Mouse (Mus musculus): ENCODE measurements around the gene Ezr. TPM values are rescaled to one million over a fixed set of nuclear protein-coding genes. Genes with fewer than 3 reads are reported as not detected.

Ezr gene
- polyA plus RNA-seq, 1 experiment from 2014 or later: 97.3 TPM

- Histone ChIP-seq H3K36me3 (ENCODE audit: insufficient read depth) (no peaks in the 10 kb centered on the region), H3K27ac (ENCODE audit: low read depth) (no peak overlapping the region), H3K9me3 (ENCODE audit: low read depth, low read length) (no peaks in the 10 kb centered on the region), H3K4me1 (ENCODE audit: insufficient read depth) (peaks cover 12% of the 10 kb centered on the region; the same call in 1 of the 2 replicates), H3K9ac (no peak overlapping the region), H3K4me3 (ENCODE audit: low read depth, low read length) (no peak overlapping the region), H3K4me2 (no peak overlapping the region), H3K27me3 (ENCODE audit: insufficient read depth, low read length) (no peaks in the 10 kb centered on the region)
- 30% methylated on average over 12 of the region's 12 CpGs for WGBS
- no peak for TF ChIP-seq CTCF (IDR thresholded peaks at IDR 0.05; ENCODE audit: low read depth)
- ATAC-seq (ENCODE audit: insufficient read depth): peak; percentile 21; the same call in 1 of the 2 replicates
- no peak for DNase-seq
These were observed 11.7 kb upstream of the Ezr start for GRCm38 (mm10) chr17:6794160-6794751.

- H3K4me3 ChIP-seq (ENCODE audit: low read depth, low read length): no peak overlapping the region
- H3K4me1 ChIP-seq (ENCODE audit: insufficient read depth): peaks cover 8% of the 10 kb centered on the region; the same call in 1 of the 2 replicates
- no peak for ATAC-seq (ENCODE audit: insufficient read depth)
- no peaks in the 10 kb centered on the region for H3K9me3 ChIP-seq (ENCODE audit: low read depth, low read length)
- H3K27ac ChIP-seq (ENCODE audit: low read depth): no peak overlapping the region
- no peaks in the 10 kb centered on the region for H3K27me3 ChIP-seq (ENCODE audit: insufficient read depth, low read length)
- no peaks in the 10 kb centered on the region for H3K36me3 ChIP-seq (ENCODE audit: insufficient read depth)
- DNase-seq: no peak
- no peak overlapping the region for H3K9ac ChIP-seq
- H3K4me2 ChIP-seq: no peak overlapping the region
- 81% methylated on average over 9 of the region's 9 CpGs for WGBS
- TF ChIP-seq CTCF (IDR thresholded peaks at IDR 0.05; ENCODE audit: low read depth): no peak
These were observed 7.1 kb upstream of the Ezr start for GRCm38 (mm10) chr17:6789581-6790118.

- Histone ChIP-seq H3K4me1 (ENCODE audit: insufficient read depth) (peaks cover 7% of the 10 kb centered on the region), H3K9me3 (ENCODE audit: low read depth, low read length) (no peaks in the 10 kb centered on the region), H3K27me3 (ENCODE audit: insufficient read depth, low read length) (no peaks in the 10 kb centered on the region), H3K4me2 (no peak overlapping the region), H3K9ac (no peak overlapping the region), H3K27ac (ENCODE audit: low read depth) (no peak overlapping the region), H3K36me3 (ENCODE audit: insufficient read depth) (no peaks in the 10 kb centered on the region), H3K4me3 (ENCODE audit: low read depth, low read length) (no peak overlapping the region)
- TF ChIP-seq CTCF (IDR thresholded peaks at IDR 0.05; ENCODE audit: low read depth): no peak
- DNase-seq: no peak
- ATAC-seq (ENCODE audit: insufficient read depth): no peak
These were observed 6.5 kb upstream of the Ezr start for GRCm38 (mm10) chr17:6789103-6789502.

DNA sequence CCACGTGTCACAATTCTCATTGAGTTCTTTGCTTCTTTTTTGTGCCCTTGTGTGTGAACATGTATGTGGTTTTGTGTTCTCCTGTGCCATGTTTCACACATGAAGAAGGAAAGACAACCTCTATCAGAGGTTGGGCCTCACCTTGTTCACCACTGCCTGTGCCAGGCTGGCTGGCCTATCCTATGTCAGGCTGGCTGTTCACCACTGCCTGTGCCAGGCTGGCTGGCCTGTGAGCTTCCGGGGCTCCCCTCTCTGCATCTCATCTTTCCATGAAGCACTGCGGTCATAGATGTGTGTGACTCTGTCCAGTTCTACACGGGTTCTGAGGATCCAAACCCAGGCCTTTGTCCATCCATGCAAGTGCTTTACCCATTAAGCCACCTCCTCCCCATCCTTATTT is 4.7 kb upstream of the Ezr start:
- WGBS: 89% methylated on average over 4 of the region's 4 CpGs
- no peak for TF ChIP-seq CTCF (IDR thresholded peaks at IDR 0.05; ENCODE audit: low read depth)
- ATAC-seq (ENCODE audit: insufficient read depth) (no peak), DNase-seq (no peak)
- H3K36me3 ChIP-seq (ENCODE audit: insufficient read depth): no peaks in the 10 kb centered on the region
- no peak overlapping the region for H3K4me2 ChIP-seq
- H3K9ac ChIP-seq: no peak overlapping the region
- no peak overlapping the region for H3K27ac ChIP-seq (ENCODE audit: low read depth)
- H3K9me3 ChIP-seq (ENCODE audit: low read depth, low read length): no peaks in the 10 kb centered on the region
- no peak overlapping the region for H3K4me3 ChIP-seq (ENCODE audit: low read depth, low read length)
- peaks cover 7% of the 10 kb centered on the region for H3K4me1 ChIP-seq (ENCODE audit: insufficient read depth)
- peaks cover 2% of the 10 kb centered on the region; the same call in 1 of the 2 replicates for H3K27me3 ChIP-seq (ENCODE audit: insufficient read depth, low read length)

DNA sequence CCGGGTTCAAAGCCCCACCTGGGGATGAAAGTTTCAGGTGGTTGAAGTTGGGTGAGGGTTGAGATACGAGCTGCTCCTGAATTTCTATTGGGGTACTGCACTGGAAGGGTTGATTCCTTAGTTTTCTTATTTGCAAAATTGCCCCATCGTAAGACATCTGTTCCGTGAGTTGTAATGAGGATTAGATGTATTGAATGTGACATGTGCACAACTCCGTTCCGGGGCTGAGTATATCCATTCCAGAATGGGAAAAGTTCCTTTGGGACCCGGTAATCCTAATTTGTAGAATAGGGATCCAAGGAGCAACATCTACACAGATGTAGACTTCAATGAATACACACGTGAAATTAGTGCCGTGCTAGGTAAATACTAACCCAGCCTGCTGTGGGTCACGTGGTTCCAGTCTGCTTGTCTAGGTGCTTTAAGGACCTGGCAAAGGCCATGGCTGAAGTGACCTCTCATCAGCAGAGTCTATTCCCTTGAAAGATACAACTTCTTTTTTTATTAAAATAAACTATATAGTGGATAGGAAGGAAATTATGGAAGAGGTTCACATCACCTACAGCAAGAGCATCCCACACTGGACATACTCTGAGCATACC is 1.3 kb upstream of the Ezr start:
- WGBS: 24% methylated on average over 10 of the region's 10 CpGs
- no peaks in the 10 kb centered on the region for H3K36me3 ChIP-seq (ENCODE audit: insufficient read depth)
- no peak for TF ChIP-seq CTCF (IDR thresholded peaks at IDR 0.05; ENCODE audit: low read depth)
- peak overlapping the region; percentile 84 for H3K9ac ChIP-seq
- peaks cover 20% of the 10 kb centered on the region for H3K27me3 ChIP-seq (ENCODE audit: insufficient read depth, low read length)
- H3K27ac ChIP-seq (ENCODE audit: low read depth): no peak overlapping the region
- peaks cover 17% of the 10 kb centered on the region for H3K4me1 ChIP-seq (ENCODE audit: insufficient read depth)
- H3K9me3 ChIP-seq (ENCODE audit: low read depth, low read length): no peaks in the 10 kb centered on the region
- peak overlapping the region; percentile 78 for H3K4me3 ChIP-seq (ENCODE audit: low read depth, low read length)
- no peak for ATAC-seq (ENCODE audit: insufficient read depth)
- H3K4me2 ChIP-seq: peak overlapping the region; percentile 74
- no peak for DNase-seq

DNA sequence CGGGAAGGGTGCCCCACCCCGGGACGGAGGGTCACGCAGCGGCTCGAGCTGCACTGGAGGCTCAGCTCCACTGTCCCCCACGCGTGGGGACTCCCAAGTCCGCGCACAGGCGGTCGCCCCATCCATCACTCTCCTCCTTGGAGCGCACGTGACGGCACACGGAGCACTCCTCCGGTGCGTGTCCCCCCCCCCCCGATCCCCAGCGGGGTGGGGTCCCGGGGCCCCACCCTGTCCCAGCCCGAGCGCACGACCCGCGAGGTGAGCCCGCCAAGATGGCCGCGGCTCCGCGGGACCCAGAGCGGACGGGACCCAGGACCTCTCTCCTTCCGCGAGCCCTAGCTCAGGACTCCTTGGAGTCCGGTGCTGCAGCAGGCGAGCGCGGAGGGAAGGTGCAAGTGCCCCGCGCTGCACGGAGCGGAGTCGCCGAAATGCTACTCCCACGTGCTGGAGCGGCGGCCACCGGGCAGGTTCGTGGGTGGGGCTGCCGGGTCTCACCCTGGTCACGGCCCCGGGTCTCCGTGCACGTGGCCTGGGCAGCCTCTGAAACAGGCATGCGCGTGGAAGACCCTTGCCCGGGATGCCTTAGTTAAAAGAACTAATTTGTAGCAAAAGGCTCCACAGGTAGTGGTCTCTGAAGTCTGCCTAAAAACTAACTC is 550 bp upstream of the Ezr start:
- Histone ChIP-seq H3K4me1 (ENCODE audit: insufficient read depth) (peaks cover 17% of the 10 kb centered on the region), H3K36me3 (ENCODE audit: insufficient read depth) (no peaks in the 10 kb centered on the region), H3K4me2 (peak overlapping the region; percentile 74), H3K4me3 (ENCODE audit: low read depth, low read length) (peak overlapping the region; percentile 78), H3K9me3 (ENCODE audit: low read depth, low read length) (no peaks in the 10 kb centered on the region), H3K27me3 (ENCODE audit: insufficient read depth, low read length) (peaks cover 20% of the 10 kb centered on the region), H3K9ac (peak overlapping the region; percentile 84), H3K27ac (ENCODE audit: low read depth) (peak overlapping the region; percentile 93)
- WGBS: under 1% methylated on average over 56 of the region's 58 CpGs
- TF ChIP-seq CTCF (IDR thresholded peaks at IDR 0.05; ENCODE audit: low read depth): no peak
- DNase-seq (peak; percentile 72), ATAC-seq (ENCODE audit: insufficient read depth) (peak; percentile 73)

DNA sequence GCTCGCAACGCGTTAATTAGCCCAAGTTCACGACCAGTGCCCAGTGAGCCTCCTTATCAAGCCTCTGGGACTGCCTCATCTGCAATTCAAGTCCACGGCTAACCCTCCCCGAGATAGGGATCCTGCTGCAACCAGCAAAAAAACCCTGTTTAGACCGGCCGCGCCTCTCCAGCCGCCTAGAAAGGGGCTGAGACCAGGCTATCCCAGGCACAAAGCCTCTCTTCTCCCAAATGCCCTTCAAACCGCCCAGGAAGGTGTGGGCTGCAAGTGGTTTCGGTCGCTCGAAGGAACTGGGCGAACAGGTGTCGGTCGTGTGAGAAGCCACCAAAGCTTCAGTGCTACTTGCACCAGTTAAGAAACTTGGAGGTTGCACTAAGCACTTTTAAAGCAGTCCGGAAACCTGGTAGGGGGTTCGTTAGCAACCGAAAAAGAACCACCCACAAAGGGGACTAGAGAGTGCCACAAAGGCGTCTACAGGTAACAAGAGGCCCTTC is 504 bp downstream of the Ezr start:
- peaks cover 19% of the 10 kb centered on the region for H3K4me1 ChIP-seq (ENCODE audit: insufficient read depth)
- TF ChIP-seq CTCF (IDR thresholded peaks at IDR 0.05; ENCODE audit: low read depth): no peak
- WGBS: under 1% methylated on average over 21 of the region's 21 CpGs
- H3K27me3 ChIP-seq (ENCODE audit: insufficient read depth, low read length): peaks cover 20% of the 10 kb centered on the region
- ATAC-seq (ENCODE audit: insufficient read depth) (0 out of 2 replicates have a peak, but pooled peaks have one; percentile 1), DNase-seq (no peak)
- peak overlapping the region; percentile 78 for H3K4me3 ChIP-seq (ENCODE audit: low read depth, low read length)
- peak overlapping the region; percentile 74 for H3K4me2 ChIP-seq
- H3K27ac ChIP-seq (ENCODE audit: low read depth): peak overlapping the region; percentile 93
- H3K9me3 ChIP-seq (ENCODE audit: low read depth, low read length): no peaks in the 10 kb centered on the region
- H3K36me3 ChIP-seq (ENCODE audit: insufficient read depth): no peaks in the 10 kb centered on the region
- H3K9ac ChIP-seq: peak overlapping the region; percentile 84

All from lung, embryonic 14.5 days (tissue).